Mouse (Mus musculus) cortical plate, adult 2 months (tissue): ENCODE results near the gene Msh4.

Source experiments
- CTCF ChIP-seq: fragments of 200-500 bp; IDR thresholded peaks from 2 replicates; pipeline ENCODE4 v1.5.1; 2011; ENCODE audit warnings: mild to moderate bottlenecking, control low read depth, low read length; ENCODE audit not compliant: insufficient read depth; ENCODE audit errors: extremely low read depth
- POLR2A ChIP-seq: fragments of 200-500 bp; IDR thresholded peaks from 2 replicates; pipeline ENCODE4 v1.6.1; 2011; ENCODE audit warnings: mild to moderate bottlenecking, low read length, control low read depth; ENCODE audit not compliant: insufficient read depth; ENCODE audit errors: extremely low read depth

DNA sequence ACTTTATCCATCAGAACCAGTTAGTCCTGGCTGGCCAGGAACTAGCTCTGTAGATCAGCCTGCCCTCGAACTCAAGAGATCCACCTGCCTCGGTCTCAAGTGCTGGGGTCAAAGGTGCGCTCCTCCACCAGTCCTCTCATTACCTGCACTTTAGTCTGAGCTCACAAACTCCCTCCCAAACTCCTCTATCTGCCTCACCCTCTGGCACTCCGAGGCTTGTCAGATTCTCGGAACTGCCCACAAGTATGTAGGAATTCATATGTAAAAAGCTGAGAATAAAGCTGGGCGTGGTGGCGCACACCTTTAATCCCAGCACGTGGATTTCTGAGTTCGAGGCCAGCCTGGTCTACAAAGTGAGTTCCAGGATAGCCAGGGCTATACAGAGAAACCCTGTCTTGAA, 34.5 kb upstream of the Msh4 start:
- TF ChIP-seq CTCF (no peak), POLR2A (no peak)
